Mouse (Mus musculus): ENCODE measurements around the gene Soga1.
A peak's percentile ranks its signal among the peaks of the same experiment; 100 is the strongest.

The Soga1 gene

DNA sequence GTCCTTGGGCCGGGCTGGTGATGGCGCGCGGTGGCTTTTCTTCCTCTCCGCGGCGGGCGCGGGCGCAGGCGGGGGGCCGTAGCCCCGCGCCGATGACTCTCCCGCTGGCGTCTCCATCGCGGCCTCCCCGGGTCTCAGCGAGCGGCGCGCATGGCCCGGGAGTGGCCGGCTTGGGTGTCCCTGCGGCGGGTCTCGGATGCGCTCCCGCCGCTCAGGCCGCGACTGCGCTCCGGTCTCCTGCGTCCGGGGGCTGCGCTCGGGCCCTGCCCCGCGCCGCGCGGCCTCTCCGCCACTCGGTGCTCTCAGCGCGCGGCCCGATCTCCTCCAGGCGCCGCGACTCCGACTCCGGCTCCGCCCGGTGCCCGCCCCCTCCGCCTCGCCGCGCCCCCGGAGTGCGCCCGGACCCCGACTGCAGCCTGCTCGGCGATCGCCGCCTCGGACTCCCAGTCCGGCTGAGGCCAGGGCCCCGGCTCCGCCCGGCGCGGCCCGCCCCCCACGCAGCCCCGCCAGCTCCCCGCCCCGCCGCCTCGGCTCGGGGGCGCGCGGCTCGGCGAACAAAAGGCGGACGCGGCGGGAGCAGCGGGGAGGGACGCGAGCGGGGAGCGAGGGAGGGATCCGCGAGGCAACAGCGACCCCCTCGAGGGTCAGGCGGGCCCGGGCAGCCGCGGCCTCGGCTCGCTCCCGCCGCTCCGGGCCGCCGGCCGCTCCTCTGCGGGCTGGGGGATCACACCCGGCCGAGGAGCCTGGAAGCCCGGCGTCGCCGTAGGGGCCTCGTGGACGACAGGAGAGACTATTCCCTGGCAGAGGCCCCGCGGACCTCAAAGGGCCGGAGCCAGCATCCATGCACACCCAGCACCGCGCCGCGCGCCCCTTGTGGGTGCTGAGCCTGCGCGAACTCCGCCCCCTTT lies at the start of gene Soga1:
Gene Soga1 (minus strand): TSS at position 462 of the 908 bp plus-strand sequence.
- DNase-seq (ENCODE audit: low read depth, low spot score) = peak; percentile 89

DNA sequence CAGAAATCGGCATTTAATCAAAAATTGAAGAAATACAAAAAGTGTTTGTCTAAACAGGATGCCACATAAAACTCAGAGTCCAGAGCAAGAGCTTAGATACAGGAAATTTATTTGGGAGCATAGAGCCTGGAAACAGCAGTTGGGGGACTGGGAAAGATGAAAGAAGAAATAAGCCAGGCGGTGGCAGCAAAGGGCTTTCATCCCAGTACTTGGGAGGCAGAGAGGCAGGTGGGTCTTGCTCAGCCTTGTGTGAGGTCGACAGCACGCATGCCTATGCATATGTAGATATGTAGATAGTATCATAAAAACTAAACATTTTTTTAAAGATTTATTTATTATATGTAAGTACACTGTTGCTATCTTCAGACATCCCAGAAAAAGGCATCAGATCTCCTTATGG lies 49.0 kb upstream of the Soga1 start:
- DNase-seq (ENCODE audit: low read depth, low spot score) = no peak

- no peak for DNase-seq (ENCODE audit: low read depth, low spot score)
Measured at GRCm38 (mm10) chr2:157127370-157127769, 48.3 kb upstream of the Soga1 start.

- no peak for DNase-seq (ENCODE audit: low read depth, low spot score)
Measured at GRCm38 (mm10) chr2:157125246-157125645, 46.2 kb upstream of the Soga1 start.

DNA sequence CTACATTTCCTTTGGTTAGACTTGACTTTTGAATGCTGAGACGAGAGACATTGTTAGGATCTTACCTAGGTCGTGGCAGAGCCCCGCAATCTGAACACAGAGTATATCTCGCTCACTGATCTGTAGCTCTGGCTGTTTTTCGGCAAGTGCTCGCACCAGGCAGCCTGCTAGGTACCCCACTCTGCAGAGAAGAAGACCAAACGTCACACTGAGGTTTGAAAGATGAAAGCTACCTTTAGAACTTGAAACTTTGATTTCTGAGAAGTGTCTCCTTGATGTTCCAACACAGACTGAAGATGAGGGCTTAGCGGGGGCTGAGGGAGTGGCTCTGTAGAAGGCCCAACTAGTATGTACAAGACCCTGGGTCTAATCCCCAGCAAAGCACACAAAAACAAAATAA lies 42.7 kb upstream of the Soga1 start:
- DNase-seq (ENCODE audit: low read depth, low spot score) = no peak

- DNase-seq (ENCODE audit: low read depth, low spot score) = no peak
Measured at GRCm38 (mm10) chr2:157119075-157119474, 40.0 kb upstream of the Soga1 start.

- DNase-seq (ENCODE audit: low read depth, low spot score) = no peak
Measured at GRCm38 (mm10) chr2:157118556-157118955, 39.5 kb upstream of the Soga1 start.

DNA sequence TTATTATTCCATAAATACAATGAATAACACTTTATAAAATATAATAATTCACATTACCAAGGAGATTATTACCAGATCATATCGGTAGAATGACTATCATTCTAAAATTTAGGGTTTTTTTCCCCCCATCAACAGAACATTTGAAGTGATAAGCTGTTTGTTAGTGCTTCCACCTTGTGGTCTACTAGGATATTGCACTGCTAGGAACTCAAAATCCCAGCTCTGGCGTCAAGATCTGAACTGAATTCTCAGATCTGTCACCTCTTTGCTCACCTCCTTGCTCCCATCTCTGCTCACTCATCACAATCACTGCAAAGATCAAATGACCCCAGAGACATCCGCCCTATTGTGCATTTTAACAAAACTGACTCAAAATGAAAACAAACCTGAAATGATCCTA lies 37.9 kb upstream of the Soga1 start:
- DNase-seq (ENCODE audit: low read depth, low spot score) = peak; percentile 59

GRCm38 (mm10) chr2:157108236-157108635 lies 29.2 kb upstream of the Soga1 start:
- DNase-seq (ENCODE audit: low read depth, low spot score) = no peak

DNA sequence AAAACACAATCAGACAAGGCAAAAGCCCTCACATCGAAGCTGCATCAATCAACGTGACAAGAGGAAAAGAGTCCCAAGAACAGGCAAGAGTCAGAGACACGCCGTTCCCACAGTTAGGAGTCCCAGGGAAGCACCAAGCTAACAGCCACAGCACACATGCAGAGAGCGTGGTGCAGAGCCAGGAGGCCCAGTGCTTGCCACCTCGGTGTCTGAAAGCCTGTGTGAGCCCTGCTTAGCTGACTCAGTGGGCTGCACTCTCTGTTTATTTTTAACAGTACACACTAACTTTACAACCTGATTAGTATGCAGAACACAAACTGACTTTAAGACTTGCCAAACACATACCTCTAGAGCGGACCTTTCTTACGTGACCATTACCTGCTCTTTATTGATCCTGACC lies 25.4 kb upstream of the Soga1 start:
- no peak for DNase-seq (ENCODE audit: low read depth, low spot score)

DNA sequence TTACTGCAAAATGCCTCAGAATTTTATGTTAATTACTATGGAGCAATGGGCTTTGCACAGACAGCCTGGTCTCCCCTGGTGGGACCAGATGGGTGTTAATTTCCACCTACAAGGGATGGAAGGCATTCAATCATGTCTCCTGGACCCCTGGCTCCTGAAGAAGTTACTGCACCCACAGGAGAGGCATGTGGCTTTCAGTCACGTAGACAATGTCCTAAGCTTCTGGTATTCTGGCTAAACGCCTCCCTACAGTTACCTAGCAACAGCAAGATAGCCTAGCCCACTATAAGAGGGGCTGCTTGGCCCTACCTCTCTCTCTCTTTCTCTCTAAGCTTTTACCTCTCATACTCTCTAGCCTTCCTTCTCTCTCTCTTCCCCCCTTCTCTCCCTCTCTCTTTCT lies 23.2 kb upstream of the Soga1 start:
- no peak for DNase-seq (ENCODE audit: low read depth, low spot score)

GRCm38 (mm10) chr2:157101650-157102049 lies 22.6 kb upstream of the Soga1 start:
- no peak for DNase-seq (ENCODE audit: low read depth, low spot score)

GRCm38 (mm10) chr2:157100319-157100605 lies 21.2 kb upstream of the Soga1 start:
- DNase-seq (ENCODE audit: low read depth, low spot score) = no peak

DNA sequence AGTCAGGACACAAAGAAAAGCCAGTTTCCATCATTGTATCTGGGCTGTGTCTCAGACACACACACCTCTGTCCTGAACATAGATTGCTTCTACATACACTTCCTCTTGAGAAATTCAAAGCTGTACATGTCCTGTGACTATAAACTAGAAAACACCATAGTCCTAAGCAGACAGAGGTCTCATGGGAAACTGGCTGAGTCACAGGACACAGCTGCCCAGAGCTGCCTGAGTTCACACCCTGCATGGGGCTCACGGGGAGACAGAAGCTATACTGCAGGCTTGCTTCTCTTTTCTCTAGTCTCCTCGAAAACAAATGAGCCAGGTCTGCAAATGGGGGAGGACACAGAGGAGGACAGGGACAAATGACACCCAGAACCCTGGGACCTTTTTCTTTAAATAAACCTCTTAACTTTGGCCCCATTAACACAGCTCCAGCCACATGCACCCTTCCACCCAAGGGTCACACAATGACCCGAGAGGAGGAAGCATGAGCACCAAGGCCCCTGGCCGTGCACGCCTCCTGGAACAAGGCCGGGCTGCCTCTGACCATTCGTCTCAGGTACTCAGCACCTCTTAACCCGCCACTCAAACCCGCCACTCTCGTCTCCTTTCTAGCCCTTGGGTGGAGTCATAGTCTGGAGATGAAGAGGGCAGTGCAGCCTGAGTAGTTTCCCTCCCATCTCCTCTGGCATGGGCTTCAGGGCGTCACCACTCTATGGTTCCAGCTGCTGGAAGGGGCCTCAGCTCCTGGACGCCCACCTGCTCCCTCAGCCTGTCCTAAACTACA lies 20.7 kb upstream of the Soga1 start:
- no peak for DNase-seq (ENCODE audit: low read depth, low spot score)

- peak; percentile 68 for DNase-seq (ENCODE audit: low read depth, low spot score)
Measured at GRCm38 (mm10) chr2:157095005-157095755, 16.1 kb upstream of the Soga1 start.

GRCm38 (mm10) chr2:157092024-157092423 lies 13.0 kb upstream of the Soga1 start:
- DNase-seq (ENCODE audit: low read depth, low spot score) = no peak

DNA sequence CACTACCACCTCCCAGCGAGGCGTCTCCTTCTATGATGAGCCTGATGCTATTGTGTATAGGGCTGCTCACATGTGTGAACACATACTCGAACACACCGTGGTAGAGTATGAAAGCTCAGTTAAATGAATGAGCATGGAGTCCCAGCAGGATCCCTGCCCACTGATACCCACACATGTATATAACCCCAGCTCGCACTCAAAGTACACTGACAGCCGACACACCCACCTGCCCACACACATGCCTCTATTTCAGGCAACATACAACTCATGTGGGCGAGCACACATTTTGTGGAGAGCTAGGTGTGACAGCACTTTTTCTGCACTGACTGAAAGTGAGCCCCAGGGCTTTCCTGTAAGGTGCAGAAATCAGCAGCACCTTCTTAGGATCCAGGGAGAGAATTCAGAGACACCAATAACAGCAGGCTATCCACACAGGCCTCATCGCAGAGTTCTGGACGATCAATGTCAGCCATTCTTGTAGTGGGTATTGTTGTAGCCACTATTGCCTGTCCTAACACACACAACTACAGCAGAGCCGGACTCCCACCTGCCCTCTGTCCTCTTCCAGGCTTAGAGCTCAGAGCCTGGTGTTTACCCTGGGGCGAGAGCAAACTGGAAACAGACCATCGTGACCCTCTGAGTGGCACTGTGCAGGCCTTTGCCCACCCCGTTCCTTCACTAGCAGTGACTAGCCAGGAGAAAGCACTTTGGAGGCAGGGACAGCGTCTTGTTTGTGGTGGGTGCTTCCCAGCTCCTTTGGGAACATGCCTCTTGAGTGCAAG lies 8.7 kb upstream of the Soga1 start:
- DNase-seq (ENCODE audit: low read depth, low spot score) = no peak

DNA sequence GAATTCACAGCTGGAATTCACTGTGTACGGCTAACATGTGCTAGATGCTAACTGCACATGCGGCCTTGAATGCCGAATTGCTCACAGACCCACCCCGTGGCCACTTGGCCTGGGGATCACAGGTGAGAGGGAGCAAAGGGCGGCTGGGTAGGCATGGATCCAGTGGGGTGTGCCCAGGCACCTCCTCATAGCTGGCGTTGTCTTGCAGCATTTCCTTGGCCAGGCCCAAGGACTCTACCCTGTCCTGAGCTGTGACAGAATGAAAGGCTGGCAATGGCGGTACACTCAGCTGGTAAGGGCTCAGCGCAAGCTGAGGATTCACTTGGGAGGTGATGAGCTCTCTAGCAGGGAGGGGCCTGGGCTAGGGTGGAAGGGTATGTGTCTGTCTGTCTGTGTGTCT lies 7.7 kb upstream of the Soga1 start, which contains the start of gene Tldc2:
Gene Tldc2 (plus strand): TSS at position 260 of the 400 bp plus-strand sequence.
- no peak for DNase-seq (ENCODE audit: low read depth, low spot score)

GRCm38 (mm10) chr2:157084831-157085585 lies 6.0 kb upstream of the Soga1 start:
- no peak for DNase-seq (ENCODE audit: low read depth, low spot score)

DNA sequence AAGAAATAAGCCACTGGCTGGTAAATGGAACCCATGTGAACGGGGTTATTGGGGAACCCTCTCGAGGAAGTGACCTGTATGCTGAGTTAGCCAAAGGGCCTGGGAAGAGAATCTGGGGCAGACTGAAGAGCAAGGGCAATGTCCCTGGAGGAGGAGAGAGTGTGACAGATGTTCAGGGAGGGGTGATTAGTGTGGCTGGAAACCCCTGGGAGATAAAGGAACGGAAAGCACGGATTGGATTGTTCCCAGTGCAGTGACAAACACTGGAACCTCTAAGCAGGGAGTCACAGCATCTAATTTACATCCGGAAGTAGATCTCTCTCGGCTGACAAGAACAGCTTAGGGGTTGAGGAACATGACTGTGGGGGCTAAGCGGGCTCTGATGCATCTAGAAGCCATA lies 2.9 kb upstream of the Soga1 start:
- peak; percentile 28 for DNase-seq (ENCODE audit: low read depth, low spot score)

DNA sequence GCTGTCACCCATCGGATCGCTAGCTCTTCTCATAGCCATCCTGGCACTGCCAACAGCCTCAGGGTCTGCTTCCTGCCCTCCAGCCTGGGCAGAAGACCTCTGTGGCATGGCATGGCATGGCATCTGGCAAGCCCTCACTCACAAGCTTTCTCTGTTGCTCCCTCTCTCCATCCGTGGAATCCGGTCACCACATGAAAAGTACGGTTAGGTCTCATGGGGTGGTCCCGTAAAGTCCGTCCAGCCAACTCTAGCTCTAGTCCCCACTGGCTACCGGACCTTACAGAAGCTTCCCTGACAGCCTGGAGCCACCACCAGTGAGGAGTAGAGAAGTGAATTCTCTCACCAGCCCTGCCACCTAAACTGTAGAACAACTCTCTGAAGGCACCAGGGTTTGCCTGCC lies 2.3 kb upstream of the Soga1 start:
- DNase-seq (ENCODE audit: low read depth, low spot score) = no peak

All from mesoderm, embryonic 11.5 days (tissue).